Mouse (Mus musculus): ENCODE results near the gene Zan. TPM values are rescaled to one million over a fixed set of nuclear protein-coding genes. Genes with fewer than 3 reads are reported as not detected.

Zan gene
- polyA plus RNA-seq (2017; shearing (Covaris generic)) = under 1 TPM; 0.11 to 0.21 TPM

GRCm38 (mm10) chr5:137476964-137477363 is at the start of gene Zan:
Zan (minus strand) TSS chr5:137477064.
- ATAC-seq = no peak

- no peak for ATAC-seq
Observed at GRCm38 (mm10) chr5:137526192-137526936, 49.5 kb upstream of the Zan start.

DNA sequence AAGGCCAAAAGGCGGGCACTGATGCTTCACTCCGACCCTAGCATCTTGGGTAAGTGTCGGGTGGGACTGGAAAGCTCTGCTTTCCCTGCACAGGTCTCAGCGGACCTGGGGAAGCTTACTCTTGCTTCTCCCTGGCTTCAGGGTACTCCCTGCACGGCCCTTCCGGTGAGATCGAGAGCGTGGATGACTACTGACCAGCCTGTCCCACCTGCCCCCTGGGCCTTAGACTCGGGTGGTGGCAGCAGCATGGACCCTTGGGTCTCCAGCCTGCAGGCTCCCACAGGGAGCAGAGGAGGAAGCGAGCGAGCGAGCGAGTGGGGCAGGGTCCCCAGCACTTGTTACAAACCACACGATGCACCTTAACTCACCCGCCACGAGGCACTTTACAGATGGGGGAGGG is 48.6 kb upstream of the Zan start:
- ATAC-seq = no peak

- no peak for ATAC-seq
Observed at GRCm38 (mm10) chr5:137524671-137525070, 47.8 kb upstream of the Zan start.

DNA sequence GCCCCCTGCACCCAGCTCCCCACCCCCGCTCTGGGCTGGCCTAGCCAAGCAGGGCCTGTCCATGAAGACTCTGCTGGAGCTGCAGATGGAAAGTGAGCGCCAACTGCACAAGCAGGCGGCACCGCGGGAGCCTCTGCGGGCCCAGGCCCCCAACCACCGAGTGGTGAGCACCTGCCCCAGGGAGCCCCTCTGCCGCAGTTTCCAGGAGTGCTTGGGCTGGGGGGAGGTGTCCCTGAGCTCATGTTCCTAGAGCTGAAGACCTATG is 47.3 kb upstream of the Zan start:
- no peak for ATAC-seq

DNA sequence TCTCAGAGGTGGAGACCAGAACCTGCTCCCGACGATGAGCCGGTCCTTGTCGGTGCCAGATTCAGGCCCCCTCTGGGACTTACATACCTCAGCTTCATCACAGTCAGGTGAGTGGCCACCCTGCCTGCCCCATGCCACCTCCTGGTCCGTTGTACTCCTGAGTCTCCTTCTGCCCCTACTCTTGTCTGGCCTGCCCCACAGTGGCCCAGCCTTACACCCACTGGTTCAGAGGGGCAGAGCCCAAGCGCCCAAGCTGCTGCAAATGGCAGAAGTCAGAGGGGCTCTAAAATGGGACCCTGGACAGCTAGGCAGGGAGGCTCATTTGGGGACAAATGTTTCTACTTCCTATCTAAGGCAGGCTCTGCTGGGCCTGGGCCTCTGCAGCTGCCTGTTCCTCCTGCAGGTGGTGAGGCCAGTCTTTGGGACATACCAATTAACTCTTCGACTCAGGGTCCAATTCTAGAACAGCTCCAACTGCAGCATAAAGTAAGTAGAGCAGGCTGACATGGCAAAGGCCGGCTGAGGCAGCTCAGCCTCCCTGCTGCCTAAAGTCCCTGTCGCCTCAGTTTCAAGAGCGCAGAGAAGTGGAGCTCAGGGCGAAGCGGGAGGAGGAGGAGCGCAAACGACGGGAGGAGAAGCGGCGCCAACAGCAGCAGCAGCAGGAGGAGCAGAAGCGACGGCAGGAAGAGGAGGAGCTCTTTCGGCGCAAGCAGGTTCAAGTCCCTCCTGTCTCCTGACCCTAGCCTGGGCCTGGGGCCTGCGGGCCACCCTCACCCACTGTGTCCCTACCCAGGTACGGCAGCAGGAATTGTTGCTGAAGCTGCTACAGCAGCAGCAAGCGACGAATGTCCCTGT is 46.8 kb upstream of the Zan start:
- ATAC-seq = no peak

DNA sequence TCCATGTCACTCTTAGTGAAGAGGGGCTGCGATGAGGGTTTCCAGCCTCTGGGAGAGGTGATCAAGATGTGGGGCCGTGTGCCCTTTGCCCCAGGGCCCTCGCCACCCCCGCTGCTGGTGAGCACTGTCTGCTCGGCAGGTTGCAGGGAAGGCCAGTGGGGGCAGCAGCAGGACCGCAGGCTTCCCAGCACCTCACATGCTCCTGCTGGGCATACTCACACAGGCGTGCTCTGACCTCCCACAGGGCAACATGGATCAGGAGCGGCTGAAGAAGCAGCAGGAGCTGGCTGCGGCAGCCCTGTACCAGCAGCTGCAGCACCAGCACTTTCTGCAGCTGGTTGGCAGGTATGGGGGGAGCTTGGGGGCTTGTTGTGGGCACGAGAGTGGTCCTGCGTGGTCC is 45.8 kb upstream of the Zan start:
- no peak for ATAC-seq

DNA sequence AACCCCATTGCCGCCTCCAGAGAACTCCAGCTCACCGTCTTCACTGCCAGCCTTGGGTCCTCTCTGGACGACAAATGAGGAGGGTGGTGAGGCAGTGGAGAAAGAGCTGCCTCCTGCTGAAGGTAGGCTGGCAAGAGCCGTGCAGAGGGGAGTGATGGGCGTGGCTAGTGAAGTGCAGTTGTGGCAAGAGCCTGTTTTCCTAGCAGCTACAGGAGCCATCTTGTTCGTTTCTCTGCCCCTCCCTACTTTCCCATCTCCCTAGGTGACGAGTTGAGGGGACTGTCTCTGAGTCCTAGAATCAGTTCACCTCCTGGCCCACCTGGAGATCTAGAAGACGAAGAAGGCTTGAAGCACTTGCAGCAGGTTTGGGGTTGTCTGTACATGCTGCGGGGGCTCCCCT is 45.0 kb upstream of the Zan start:
- no peak for ATAC-seq

GRCm38 (mm10) chr5:137519691-137520550 is 43.1 kb upstream of the Zan start:
- ATAC-seq = no peak

DNA sequence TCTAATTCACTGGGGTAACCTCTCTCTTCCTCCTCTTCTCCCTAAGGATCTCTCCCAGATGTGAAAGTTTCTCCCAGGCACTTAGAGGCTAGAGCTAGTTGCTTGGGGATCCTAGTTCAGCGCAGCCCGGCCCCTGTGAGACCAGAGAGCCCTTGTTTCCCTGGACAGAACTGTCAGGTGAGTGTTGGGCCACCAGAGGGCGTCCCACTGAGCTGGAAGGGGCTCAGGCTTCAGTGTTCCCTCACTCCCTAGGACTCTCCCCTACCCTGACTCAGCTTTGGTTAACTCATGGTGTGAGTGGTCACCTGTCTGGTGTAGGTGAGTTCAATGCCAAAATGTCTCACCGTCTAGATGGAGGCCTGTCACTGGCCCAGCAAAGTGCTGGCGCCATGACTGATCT is 41.6 kb upstream of the Zan start, which contains the start of gene Gigyf1:
Gene Gigyf1 (plus strand): TSS at position 113 of the 400 bp plus-strand sequence.
- ATAC-seq = no peak

GRCm38 (mm10) chr5:137514811-137515210 is 37.9 kb upstream of the Zan start:
- ATAC-seq = no peak

GRCm38 (mm10) chr5:137513951-137514721 is 37.3 kb upstream of the Zan start:
- no peak for ATAC-seq

GRCm38 (mm10) chr5:137512847-137513794 is 36.3 kb upstream of the Zan start:
- no peak for ATAC-seq

DNA sequence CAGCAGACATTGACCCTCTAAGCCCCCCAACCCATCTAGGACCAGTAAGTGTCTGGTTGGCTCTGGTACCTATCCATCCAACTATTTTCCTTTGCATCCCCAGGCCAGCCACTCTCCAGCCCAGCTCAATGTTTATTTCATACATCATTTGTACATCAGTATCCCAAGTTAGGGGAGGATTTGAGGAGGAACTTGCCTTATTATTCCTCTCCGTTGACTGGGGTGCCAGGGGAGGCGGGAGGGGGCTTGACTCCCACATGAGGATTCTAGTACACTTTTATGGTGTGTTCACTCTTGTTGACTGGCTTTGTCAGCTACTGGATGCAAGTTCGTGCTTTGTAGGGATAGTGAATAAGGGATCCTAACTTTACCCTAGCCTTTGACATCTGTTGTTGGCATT is 34.8 kb upstream of the Zan start:
- no peak for ATAC-seq

- ATAC-seq = peak; percentile 38
Observed at GRCm38 (mm10) chr5:137510573-137511390, 33.9 kb upstream of the Zan start.

DNA sequence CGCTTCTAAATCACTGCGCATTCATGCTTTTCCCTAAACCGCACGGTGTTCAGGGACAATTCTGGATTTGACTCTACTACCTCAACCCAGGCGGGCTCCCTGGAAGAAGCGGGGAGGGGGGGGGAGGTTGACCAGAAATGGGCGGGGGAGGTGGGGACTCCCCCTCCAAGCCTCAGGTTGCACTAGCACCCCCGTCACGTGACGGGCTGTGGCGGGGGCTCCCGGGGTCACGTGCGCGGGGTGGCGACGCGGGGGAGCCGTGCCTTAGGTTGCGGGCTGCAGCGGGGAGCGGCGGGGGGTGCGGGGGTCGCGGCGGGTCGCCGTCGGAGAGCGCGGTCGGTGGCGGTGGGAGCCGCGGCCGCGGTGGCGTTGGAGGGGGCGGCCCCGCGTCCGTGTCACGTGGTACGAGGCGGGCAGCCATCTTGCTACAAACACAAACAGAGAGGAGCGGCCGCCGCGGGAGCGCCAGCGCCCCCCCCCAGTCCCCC is 33.2 kb upstream of the Zan start:
- peak; percentile 45 for ATAC-seq

DNA sequence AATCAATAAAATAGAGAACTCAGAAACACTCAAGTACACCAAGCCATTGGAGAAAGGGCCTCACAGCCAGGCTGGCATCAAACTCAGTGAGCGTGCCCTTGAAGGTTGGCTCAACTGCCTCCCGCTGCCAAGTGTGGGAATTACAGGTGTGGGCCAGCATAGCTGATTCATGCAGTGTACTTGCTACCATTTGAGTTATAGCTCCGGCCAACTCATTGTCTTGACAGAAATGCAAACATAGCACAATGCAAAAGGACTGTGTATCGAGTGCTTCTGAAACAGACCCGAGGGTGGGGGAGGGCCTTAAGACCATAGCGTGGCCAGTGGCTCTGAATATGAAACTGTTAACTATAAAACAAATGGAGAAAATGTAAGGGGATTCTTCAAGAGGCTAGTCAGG is 27.2 kb upstream of the Zan start:
- ATAC-seq = no peak

DNA sequence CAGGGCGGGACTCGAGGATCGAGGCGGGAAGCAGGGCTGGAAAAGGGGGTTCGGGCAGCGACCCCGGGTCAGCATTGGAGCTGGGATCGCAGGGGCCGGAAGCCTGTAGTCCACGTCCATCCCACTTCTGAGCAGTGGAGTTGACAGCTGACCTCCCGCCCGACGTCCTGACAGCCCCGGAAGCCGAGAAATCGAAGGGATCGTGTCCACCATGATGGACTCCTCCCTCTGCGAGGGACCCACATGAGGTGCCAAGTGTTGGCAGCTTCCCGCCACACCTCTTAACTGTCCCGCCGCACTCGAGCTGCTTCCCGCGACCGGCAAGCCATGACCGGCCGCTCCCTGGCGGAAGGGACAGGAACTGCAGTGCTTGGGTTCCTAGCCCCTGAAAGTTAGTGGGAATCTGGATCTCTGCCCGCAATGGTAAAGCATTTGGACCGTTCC is 25.8 kb upstream of the Zan start:
- ATAC-seq = peak; percentile 49

DNA sequence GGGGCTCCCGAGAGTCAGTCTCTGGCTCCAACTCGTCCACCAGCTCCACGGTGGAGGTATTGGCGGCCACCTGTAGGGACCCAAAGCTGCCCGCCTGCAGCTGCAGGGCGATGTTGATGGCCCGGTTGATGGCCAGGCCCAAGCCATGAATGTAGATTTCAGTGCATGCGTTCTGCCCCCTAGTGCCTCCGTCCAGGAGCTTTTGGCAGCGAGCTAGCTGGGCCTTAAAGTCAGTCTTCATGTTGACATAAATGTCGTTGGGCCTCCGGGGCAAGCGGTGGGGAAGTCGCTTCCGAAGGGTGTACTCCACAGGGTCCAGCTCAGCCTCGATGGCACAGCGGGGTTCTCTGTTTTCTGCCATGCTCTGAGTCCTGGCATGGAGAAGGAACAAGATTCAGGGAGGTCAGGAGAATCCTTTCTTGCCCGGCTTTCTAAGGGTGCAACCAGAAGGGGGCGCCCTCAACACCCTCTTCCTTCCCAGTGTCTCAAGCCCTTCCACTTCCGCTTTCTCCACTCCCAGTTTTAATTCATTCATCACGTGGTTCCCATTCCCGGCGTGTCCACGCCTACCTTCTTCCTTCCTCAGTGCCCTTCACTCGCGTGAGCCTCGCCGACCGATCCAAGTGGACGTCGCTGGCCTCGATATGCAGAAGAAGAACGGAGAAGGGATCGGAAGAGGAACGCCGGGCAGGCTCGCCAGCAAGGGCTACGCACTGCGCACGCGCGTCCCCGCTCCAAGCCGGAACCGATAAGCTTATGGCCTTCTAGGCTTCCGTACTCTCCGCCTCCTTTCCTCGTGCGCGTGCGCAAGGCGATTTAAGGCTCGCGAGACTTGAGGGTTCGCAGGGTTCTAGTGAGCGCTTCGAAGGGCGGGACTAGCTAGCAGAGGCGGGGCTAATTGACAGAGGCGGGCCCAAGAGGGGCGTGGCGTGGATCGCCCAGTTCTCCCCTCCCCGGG is 25.1 kb upstream of the Zan start, which contains the start of gene Pop7:
Gene Pop7 (minus strand): TSS at position 810 of the 958 bp plus-strand sequence.
- peak; percentile 94 for ATAC-seq

All from activated CD4-positive, CD25-positive, alpha-beta regulatory T cell, adult 4 months (primary cell).